Mouse (Mus musculus) left cerebral cortex, adult 18-20 months (tissue): Measurements from ENCODE around the gene Aadat. TPM values are rescaled to one million over a fixed set of nuclear protein-coding genes. Genes with fewer than 3 reads are reported as not detected.
"Not testable (repeated sequence)": the region's sequence is repeated elsewhere in the genome, so short reads cannot be mapped to it uniquely, and the experiment has no call there.

Experiments used
- DNase-seq, 2 experiments: peaks; one replicate each; pipeline ENCODE4 v3.0.0; 2021 to 2022; ENCODE audit warnings: low spot score in 2 of 2, mixed read lengths in 1 of 2
- long read RNA-seq, 2 experiments: library from polyadenylated mRNA; stranded (forward); transcript quantifications; one replicate each; pipeline ENCODE4 v2.0.0; 2021
- total RNA-seq, 2 experiments: library from RNA; stranded (reverse); gene quantifications; 2 replicates each; pipeline ENCODE4 v1.2.3; 2021

Gene Aadat
- under 1 TPM in 1 of 2 experiments, not detected in 1; 0.23 TPM for total RNA-seq
- long read RNA-seq, experiment 1: 0 reads
- long read RNA-seq, experiment 2: 0 reads

GRCm38 (mm10) chr8:60505653-60506521 is at the start of gene Aadat:
Gene Aadat, plus strand, starts transcription at chr8:60505932.
- DNase-seq: peak; percentile 41 to 65

- peak; percentile 74 to 81 for DNase-seq
Measured at GRCm38 (mm10) chr8:60466686-60467335, 38.9 kb upstream of the Aadat start.

GRCm38 (mm10) chr8:60490147-60490546 is 15.6 kb upstream of the Aadat start:
- no peak for DNase-seq

- no peak for DNase-seq
Measured at GRCm38 (mm10) chr8:60491871-60492270, 13.9 kb upstream of the Aadat start.

- no peak for DNase-seq
Measured at GRCm38 (mm10) chr8:60492471-60492870, 13.3 kb upstream of the Aadat start.

GRCm38 (mm10) chr8:60494606-60495005 is 11.1 kb upstream of the Aadat start:
- no peak for DNase-seq

- DNase-seq: not testable (repeated sequence)
Measured at GRCm38 (mm10) chr8:60495046-60495445, 10.7 kb upstream of the Aadat start.

- no peak for DNase-seq
Measured at GRCm38 (mm10) chr8:60503098-60503497, 2.6 kb upstream of the Aadat start, which contains the start of gene Gm10283. Gene Gm10283, minus strand, starts transcription at chr8:60503198.

GRCm38 (mm10) chr8:60518286-60518685 is 12.6 kb downstream of the Aadat start:
- no peak for DNase-seq

GRCm38 (mm10) chr8:60534945-60535344 is 29.2 kb downstream of the Aadat start:
- DNase-seq: no peak

GRCm38 (mm10) chr8:60566783-60567182 is 61.1 kb downstream of the Aadat start:
- no peak for DNase-seq

- DNase-seq: no peak
Measured at GRCm38 (mm10) chr8:60577231-60577630, 71.5 kb downstream of the Aadat start.

GRCm38 (mm10) chr8:60583369-60583768 is 77.6 kb downstream of the Aadat start:
- DNase-seq: no peak

GRCm38 (mm10) chr8:60591352-60592105 is 85.8 kb downstream of the Aadat start:
- DNase-seq: not testable (repeated sequence)

GRCm38 (mm10) chr8:60594761-60595160 is 89.0 kb downstream of the Aadat start:
- peak; percentile 51 to 61 for DNase-seq

Other genes with a start within 250 kb of the Aadat start
- gene Gm10283, start 2.7 kb upstream of the Aadat start, total RNA-seq: not detected
- 10 to 100 TPM; 52.8 to 55.6 TPM for gene Mfap3l, start 126.9 kb downstream of the Aadat start, total RNA-seq